Mouse (Mus musculus): ENCODE data around the gene Prm1.

Prm1 gene

DNA sequence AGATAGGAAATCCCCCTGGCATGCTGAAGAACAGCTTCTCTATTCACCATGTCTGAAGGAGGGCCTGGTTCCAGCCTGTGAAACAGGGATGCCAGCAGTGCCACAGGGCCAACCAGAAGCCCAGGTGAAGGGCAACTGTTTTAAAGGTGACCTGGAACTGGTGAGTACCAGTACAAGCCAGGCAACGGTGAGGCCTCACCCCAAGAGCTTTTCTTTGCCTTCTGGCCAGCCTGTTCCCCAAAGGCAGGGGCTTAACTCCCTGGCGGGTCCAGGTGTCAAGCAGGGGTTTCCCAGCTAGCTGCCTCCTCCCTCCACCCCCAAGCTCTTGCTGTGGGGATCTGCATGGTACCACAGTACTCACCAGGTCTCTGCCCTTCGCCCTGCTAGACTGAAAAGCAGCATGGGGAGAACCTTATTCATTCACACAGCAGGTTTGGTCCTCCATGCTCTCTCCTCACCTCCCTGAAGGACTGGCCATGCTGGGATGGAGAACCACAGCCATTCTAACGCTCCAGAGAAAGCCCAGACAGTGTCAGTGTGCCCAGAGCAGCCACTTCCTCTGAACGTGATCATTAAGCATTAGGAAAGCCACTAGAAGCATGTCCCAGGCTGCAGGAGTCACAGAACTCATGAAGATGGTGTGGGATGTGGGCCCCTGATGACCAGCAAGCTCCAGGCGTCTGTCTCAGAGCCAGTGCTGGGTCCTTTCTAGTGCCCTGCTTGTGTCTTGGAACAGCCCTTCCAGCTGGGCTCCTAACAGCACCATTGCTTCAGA, 23.1 kb downstream of the Prm1 start:
- DNase-seq (ENCODE audit: low spot score in 2 of 2): no peak

DNA sequence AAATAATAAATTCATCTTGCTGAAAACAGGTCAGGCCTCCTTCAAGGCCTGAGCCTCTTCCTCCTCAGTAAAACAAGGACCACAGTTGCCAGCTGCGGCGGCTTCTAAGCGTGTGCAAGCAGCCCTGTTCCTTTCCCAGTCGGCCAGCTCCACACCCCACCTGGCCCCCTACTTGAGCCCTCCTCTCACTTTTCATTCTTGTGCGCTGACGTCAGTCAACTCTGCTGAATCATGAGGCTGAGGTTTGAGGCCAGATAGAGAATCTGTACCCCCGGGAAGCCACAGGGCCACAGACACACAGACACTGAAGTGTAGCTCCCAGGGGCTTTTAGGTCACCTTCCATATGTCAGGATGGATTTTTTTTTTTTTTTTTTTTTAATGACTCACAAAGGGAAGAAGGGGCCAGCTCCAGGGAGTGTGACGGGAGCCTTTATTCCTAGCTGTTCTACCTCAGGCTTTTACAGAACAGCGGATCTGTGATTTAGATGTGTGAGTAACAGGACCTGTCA, 23.7 kb downstream of the Prm1 start:
- DNase-seq (ENCODE audit: low spot score in 2 of 2): no peak

DNA sequence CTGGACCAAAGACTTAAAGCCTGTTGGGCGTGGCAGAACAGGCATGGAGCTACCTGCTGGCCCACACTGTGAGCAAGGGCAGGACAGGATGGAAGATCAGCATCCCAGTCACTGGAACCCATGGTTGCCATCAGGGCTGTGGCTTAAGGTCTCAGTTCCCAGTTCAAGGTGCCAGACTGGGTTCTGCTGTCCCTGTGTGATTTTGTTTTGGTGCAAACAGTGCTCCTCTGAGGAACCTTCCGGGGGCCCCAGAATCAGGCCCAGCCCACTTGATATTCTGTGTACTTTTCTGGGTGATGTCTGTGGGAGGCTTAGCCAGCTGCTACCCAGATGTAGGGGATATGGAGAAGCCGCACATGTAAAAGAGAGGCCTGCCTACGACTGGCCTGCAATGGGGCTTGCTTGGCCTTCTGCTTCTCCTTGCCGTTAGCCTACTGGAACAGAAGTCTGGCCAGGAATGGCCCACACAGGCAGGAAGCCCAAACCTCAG, 25.0 kb downstream of the Prm1 start:
- DNase-seq (ENCODE audit: low spot score in 2 of 2): no peak

DNA sequence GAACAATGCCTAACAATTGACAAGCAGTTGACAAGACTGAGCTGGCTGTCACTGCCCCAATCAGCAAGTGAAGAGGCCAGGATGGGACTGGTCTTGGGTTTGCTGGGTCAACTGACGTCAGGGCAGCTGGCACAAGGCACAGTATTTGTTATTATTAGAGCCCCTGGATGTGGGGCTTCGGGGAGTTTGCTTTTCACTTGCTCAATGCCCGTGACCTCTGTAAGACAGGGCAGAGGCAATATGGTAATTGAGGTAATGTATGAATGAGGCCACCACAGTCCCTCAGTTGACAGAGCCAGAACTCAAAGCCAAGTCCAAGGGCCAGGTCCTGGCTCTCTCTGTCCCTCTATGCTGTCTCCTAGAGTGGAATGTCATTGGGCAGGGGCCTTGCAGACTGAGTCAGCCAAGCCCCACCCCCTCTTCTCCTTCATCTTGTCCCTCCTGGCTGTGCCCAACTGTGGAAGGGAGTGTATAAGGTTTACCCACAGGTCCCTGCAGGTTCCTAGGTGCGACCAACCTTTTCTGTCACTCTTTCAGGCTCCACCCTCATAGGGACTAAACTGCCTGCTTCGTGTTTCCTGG, 28.0 kb downstream of the Prm1 start:
- no peak for DNase-seq (ENCODE audit: low spot score in 2 of 2)

DNA sequence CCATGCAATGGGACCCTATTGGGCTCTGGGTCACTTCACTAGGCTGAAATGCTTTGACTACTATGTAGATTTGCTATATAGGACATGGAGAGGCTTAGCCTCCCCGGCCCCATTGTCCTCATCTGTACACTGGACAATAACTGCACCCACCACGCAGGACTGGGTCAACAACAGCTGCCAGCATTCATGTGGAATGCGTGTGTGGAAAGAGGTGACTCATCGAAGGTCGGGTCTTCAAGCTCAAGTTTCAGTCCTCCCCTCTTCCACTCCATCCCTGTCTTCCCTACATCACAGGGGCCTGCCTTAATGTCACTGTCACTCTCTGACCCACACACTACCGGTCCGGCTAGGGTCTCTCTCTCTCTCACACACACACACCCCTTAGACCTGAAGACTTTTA, 29.3 kb downstream of the Prm1 start:
- DNase-seq (ENCODE audit: low spot score in 2 of 2): no peak

DNA sequence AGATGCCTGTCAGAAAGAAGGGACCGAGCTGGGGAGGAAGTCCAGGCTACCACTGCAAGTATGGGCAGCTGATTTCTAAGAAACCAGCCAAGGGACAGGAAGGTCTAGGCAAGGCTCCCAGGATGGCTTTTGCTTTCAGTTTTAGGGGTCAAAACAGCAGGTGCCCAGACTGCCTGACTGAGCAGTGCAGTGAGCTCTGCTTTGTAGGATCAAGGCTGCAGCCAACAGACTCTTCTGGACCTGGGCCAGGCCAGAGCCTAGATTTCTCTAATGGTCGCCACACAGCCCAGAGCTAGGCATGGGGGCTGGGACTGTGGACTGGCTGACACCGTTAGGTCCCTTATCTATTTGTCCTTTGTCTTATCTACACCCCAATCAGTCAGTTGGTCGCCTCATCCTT, 30.9 kb downstream of the Prm1 start:
- no peak for DNase-seq (ENCODE audit: low spot score in 2 of 2)

DNA sequence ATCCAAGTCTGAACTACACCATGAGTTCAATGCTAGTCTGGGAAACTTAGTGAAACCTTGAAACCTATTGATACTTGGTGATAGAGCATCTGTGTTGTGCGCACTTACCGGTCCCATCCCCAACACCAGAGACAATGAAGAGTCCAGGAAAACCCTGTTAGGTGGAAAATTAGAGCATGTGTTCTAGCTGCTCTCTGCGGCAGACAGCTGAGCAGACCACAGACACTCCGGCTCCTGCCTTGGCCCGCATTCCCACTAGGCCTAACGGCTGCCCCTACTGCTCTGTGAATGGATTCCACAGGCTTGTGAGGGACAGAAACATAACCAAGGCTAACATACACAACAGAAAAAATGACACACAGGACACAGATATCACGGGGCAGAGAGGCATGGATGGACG, 32.1 kb downstream of the Prm1 start:
- DNase-seq (ENCODE audit: low spot score in 2 of 2): no peak

DNA sequence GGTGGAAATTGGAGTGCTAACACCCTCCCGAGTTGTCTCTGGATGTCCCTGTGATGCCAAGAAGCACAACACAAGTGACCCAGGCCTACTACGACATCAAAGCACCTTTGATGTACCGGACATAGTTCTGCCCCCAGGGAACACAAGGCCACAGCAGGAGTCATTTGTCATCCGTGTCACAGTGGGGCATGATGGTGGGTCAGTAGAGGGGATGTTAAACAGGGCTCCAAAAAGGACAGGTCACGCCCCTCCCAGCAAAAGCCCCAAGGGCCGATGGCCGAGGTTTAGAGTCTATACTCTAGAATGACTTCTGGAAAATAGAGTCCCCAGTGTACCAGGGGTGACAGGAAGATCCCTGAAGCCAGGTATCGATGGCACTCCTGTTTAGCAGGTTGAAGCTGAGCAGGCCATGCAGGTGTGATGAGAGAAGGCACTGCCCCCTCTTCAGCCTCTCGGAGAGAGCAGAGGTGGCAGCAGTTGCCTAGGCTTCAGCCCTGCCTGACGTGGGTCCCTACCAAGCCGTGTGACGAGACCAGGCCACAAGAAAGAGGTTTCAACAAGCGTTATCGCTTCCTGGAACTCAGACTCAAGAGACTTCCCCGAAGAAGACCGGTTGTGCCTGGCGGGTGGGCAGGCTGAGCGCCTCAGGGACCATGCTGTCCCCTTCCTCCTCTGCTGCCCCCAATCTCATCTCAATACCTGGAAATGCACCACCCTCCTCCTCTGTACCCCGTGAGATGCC, 33.7 kb downstream of the Prm1 start:
- DNase-seq (ENCODE audit: low spot score in 2 of 2): no peak

DNA sequence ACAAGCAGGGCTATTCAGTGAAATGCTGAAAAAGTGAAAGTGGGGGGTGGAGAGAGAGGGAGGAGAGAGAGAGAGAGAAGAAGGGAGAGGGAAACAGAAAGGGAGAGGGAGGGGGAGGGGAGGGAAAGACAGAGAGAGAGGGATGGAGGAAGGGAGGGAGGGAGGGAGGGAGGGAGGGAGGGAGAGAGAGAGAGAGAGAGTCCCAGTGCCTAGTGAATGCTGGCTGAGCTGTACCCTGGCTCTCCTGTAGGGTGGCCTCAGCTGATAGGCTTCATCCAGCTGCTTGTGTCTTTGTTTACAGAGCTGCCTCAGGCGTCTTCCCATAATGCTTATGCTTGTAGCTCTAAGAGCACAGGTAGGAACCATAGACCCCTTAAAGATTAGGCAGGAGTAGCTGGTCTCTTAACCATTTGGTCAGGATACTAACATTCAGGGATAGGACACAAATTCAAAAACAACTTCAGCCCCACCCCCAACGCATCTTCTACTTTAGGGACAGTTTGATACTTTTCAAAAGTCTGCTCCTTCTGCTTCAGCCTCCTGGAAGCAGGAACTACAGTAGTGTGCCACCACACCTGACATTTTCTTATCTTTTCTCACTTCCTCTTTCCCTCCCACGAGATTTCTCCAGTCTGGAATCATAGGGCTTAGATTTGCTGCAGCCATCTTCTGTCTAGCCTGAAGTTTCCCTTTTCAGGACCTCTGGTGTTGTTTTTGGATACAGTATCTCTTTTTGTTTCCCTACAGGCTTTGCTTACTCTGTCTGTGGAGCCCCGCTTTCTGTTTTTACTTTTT, 34.9 kb downstream of the Prm1 start:
- DNase-seq (ENCODE audit: low spot score in 2 of 2): no peak

DNA sequence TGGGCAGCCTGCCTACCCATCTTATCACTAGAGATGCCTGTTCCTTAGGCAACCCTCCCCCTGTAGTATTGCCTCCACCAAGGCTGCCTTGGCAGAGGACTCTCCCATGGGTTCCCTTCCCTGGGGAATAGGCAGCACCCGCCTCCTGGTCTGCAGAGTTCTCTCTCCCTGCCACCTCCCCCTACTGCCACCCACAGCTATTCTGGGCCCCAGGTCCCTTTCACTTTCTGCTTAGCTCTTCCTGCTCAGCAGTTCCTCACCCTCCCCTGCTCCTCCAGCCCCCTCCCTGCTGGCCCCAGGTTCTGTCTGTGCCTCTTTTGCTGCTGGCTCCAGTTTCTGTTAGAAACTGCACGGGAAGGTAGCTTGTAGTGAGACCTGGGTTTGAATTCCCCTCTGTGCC, 36.0 kb downstream of the Prm1 start:
- DNase-seq (ENCODE audit: low spot score in 2 of 2): no peak

DNA sequence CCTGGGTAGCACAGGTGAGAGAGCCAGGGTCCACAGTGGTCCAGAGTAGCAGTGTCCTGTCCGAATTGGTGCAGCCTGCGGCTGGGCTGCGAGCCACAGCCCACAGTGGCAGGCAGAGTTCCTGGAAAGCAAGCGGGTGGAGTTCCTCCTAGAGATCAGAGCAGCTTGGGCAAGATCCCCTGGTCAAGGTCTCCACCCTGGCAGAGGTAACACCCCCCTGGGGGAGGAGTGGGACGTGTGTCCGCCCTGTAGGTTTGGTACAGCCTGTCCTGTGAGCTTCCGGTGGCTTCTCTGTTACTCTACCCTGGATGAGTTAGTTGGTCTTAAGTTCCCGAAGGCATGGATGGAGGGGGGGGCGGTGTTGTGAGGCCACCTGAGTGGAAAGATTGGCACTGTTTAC, 36.8 kb downstream of the Prm1 start:
- DNase-seq (ENCODE audit: low spot score in 2 of 2): no peak

DNA sequence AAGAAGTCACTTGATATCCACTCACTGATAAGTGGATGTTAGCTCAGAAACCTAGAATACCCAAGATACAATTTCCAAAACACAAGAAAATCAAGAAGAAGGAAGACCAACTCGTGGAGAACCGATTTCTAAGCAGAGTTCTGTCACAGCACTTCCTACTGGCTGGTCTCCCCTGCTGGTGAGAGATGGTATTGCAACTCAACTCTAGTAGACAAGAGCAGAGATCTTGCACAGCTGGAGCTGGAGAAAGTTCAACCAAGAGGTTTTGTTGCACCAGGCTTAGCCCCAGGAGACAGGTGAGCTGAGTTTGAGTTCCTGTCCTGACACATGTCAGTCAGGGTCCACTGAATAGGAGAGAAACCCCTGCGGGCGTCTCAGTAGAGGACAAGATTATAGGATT, 38.5 kb downstream of the Prm1 start:
- DNase-seq (ENCODE audit: low spot score in 2 of 2): peak in 1 of 2 experiments; percentile 56

DNA sequence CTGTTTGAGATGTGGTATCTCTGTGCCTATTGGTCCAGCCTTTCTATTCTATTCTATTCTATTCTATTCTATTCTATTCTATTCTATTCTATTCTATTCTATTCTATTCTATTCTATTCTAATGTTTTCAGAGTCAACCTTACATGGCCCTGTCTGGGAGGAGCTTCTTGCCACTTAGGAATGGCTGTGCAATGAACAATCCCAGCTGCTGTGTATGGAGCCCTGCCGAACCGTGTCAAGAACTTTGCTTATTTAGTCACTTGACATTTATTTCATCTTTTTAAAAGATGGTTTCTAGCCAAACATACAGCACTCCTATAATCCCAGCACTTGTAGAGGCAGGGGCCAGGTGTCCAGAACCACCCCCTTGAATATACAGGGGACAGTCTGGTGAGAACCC, 41.3 kb downstream of the Prm1 start:
- DNase-seq (ENCODE audit: low spot score in 2 of 2): no peak

DNA sequence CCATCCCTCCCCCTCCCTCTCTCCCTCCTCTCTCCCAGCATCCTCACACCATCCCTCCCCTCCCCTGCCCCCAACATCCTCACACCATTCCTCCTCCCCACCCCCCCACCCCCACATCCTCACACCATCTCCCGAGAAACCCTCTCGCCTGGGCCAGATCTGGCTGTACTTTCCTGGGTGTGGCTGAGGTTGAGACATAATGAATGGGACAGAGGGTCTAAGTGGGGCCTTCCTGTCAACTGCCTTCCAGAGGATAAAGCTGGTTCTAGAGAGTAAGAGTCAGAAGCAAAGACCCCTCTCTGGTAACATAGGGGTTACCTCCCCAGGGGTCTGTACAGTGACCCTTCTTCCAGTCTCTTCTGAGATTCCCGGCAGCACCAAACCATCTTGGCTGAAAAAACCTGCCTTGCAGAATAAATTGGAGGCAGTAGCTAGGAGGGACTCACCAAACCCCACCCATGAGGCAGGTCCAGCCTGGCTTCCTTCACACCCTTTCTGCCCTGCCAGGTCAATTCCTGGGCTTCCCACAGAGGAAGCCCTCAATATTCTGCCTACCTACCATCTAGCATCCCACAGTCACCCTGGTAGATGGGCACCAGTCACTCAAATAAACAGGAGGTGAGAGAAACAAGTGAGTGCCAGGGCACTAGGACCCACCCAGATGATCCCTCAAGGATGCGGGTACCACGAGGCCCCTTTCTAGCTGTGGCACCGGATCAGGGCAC, 41.9 kb downstream of the Prm1 start:
- no peak for DNase-seq (ENCODE audit: low spot score in 2 of 2)

DNA sequence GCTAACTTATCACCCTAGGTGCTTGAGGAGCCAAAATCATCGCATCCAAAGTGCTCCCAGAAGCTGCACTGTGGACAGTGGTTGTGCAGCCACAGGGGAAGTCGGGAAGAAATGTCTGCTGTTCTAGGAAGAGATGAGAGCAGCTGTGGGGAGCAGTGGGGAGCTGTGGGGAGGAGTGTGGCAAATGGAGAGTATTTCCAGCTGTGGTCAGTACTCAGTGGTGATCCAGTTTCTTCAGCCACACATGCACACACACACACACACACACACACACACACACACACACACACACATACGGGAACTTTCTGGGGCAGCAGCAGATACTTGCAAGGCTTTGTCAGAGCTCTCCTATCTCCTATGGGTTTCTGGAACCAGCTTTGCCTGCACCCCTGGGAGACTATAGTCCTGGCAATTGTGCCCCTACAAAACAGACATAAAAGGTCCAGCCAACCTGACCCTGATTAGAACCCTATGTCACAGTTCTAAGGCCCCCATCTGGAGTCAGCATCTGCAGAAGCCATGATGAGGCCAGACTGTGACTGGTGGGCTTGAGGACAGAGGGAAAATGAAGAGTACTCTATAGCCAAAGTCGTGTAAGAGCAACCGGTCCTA, 43.0 kb downstream of the Prm1 start:
- no peak for DNase-seq (ENCODE audit: low spot score in 2 of 2)

DNA sequence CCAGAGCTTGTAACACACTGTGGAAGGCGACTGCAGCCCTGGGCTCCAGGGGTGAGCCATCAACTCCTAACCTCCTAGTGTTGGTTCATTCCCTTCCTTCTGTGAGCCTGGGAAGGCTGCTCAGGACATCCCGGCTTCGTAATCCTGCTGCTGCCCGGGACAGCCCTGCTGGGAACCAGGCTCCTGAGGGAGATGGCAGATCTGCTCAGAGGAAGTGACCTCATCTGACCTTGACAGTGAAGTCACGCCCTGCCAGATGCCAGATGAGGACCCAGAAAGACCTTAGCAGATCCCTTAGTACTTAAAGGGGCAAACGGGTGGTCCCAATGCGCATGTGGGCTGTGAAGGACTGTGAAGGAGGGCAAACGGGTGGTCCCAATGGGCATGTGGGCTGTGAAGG, 44.5 kb downstream of the Prm1 start:
- no peak for DNase-seq (ENCODE audit: low spot score in 2 of 2)

DNA sequence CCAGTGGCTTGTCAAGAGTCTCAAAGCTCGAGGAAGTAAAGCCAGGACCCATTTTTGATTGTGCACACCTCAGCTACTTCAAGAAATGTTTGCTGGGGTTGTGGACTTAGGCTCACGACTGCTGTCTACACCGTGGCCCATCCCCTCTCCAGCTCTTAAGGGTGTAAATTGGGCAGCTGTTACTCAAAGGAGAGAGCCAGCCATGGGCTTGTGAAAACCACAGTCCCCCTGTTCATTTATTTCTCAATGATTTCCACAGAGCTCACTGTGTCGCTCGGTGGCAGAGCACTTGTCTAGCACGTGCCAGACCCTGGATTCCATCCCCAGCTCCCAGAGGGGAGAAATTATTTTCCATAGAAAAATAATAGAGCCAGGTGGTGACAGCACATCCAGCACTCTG, 49.5 kb downstream of the Prm1 start:
- no peak for DNase-seq (ENCODE audit: low spot score in 2 of 2)

DNA sequence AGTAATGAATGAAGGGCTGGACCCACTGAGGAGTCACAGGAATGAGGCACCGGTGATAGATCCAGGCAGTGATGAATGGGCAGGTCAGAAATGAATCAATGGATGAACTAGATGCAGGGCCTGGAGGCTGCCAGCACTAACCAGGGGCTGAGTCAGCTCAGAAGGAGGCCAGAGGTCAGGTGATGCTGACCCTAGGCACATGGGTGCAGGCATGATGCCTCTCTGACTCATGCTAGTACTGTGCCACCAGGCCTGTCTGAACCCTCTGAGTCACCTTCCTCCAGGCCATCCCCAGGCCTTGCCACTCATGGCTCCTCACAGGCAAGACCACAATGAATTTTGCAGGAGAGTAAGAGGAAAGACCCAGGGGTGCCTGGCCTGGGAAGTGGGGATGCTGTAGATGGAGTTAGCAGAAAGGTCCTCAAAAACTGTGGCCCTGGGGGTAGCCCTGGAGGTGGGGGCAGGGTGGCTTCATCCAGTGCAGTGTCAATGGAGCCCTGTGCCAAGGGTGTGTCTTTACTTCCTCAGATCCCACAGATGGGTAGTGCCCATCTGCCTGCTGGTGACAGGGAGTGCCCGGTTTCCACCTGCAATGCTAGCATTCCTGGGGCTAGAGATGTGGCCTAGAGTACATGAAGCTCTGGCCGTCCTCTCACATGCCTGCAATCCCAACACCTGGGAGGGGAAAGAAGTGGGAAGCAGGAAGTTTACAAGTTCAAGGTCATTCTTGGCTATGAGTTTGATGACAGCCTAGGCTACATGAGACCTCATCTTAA, 50.9 kb downstream of the Prm1 start:
- DNase-seq (ENCODE audit: low spot score in 2 of 2): no peak

DNA sequence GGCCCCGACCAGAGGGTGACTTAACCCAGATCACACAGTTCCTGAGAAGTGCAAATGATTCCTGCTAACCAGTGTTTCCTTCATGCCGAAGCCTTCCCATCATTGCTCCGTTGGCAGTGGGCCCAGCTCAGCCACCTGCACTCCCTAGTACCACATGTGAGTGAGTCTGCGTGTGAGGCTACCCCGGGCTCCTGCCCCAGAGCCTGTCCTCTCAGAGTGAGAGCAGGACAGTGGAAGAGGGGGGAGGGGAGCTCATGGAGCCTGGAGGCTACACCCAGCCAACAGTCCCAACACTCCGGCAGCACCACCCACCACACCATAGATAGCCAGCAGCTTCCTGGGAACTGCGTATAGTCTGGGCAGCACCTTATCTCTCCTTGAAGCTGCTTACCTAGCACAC, 55.8 kb downstream of the Prm1 start:
- DNase-seq (ENCODE audit: low spot score in 2 of 2): peak in 1 of 2 experiments; percentile 30

DNA sequence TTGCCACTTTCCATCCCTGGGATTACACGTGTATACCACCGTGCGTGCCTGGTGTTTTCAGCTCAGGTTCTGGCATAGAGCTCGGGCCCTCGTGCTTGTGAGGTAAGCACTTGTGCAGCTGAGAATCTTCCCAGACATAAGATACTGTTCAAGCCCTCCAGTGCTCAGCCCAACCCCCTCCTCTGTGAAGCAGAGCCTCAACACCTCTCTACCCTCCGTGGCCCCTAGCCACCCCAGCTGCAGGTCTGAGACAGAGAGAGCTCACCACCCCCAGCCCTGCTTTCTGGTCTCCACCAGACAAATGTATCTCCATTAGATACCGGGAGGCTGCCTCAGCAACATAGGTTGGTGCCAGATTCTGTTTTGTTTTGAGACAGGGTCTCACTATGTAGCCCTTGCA, 56.4 kb downstream of the Prm1 start:
- DNase-seq (ENCODE audit: low spot score in 2 of 2): no peak
